Mouse (Mus musculus): ENCODE results near the gene Slc25a29.

- TF ChIP-seq CTCF (conservative IDR thresholded peaks at IDR 0.05; ENCODE audit: insufficient read depth, insufficient read length, low read depth, low read length) (no peak), POLR2A (IDR thresholded peaks at IDR 0.05; ENCODE audit: low read depth, low read length) (no peak)
Observed at GRCm38 (mm10) chr12:108831966-108832643, 3.6 kb downstream of the Slc25a29 start.

Measured in kidney, adult 2 months (tissue).